Mouse (Mus musculus) CH12.LX (cell line): ENCODE measurements at regions not wholly inside any gene's neighbourhood (a gene's known extent, or its start where the extent isn't known, plus 50 kb on each side); places are given as distances from the start of the nearest gene placed in this dataset.

Source experiments
- DNase-seq: peaks from one replicate; pipeline ENCODE4 v3.0.0-alpha.2; 2013; ENCODE audit errors: extremely low read depth
- H3K27ac ChIP-seq: 2 replicates; pipeline ENCODE4 v1.5.1; 2012; ENCODE audit warnings: low read depth, mild to moderate bottlenecking, control low read depth, moderate library complexity; ENCODE audit not compliant: insufficient read depth
- H3K27me3 ChIP-seq: replicated peaks from 2 replicates; pipeline ENCODE3; 2012; ENCODE audit warnings: inconsistent platforms
- H3K36me3 ChIP-seq, 2 experiments: replicated peaks in 1 of 2; 2 replicates each; pipeline versions ENCODE3 to v1.6.1; 2012; ENCODE audit warnings: inconsistent platforms in 1 of 2, low read length in 1 of 2, mild to moderate bottlenecking in 1 of 2, mixed read lengths in 1 of 2, moderate library complexity in 1 of 2; ENCODE audit not compliant: control insufficient read depth in 1 of 2, insufficient read depth in 1 of 2
- H3K4me1 ChIP-seq, 2 experiments: 2 replicates each; pipeline ENCODE4 v1.6.1; 2012; ENCODE audit warnings: inconsistent platforms in 1 of 2, moderate library complexity in 1 of 2; ENCODE audit not compliant: insufficient read depth in 2 of 2, control insufficient read depth in 1 of 2
- H3K4me2 ChIP-seq: 2 replicates; pipeline ENCODE4 v1.6.1; 2012; ENCODE audit warnings: low read depth, mild to moderate bottlenecking, control low read depth; ENCODE audit not compliant: poor library complexity, insufficient read depth, severe bottlenecking
- H3K4me3 ChIP-seq, 3 experiments: fragments of 150-350 bp in 1 of 3; sonication (generic) in 1 of 3; replicated peaks in 1 of 3; 2 replicates each; pipeline versions ENCODE3 to v1.5.1; 2011 to 2012; ENCODE audit warnings: low read depth in 2 of 3, low read length in 2 of 3, mild to moderate bottlenecking in 2 of 3, moderate library complexity in 2 of 3, control low read depth in 1 of 3, improper control_type of control experiment in 1 of 3, inconsistent platforms in 1 of 3, mixed read lengths in 1 of 3; ENCODE audit not compliant: poor library complexity in 1 of 3
- H3K79me2 ChIP-seq: replicated peaks from 2 replicates; pipeline ENCODE4 v1.6.1; 2012; ENCODE audit warnings: mild to moderate bottlenecking, moderate library complexity; ENCODE audit not compliant: control insufficient read depth, poor library complexity, insufficient read depth, severe bottlenecking; ENCODE audit errors: extremely low read depth
- H3K9ac ChIP-seq: 2 replicates; pipeline ENCODE4 v1.6.1; 2012; ENCODE audit warnings: low read depth, mild to moderate bottlenecking, control low read depth, moderate library complexity; ENCODE audit not compliant: insufficient read depth
- H3K9me3 ChIP-seq: replicated peaks from 2 replicates; pipeline ENCODE3; 2012; ENCODE audit warnings: low read length, inconsistent platforms, mixed read lengths
- CHD2 ChIP-seq: IDR thresholded peaks from 2 replicates; pipeline ENCODE4 v1.6.1; 2011; ENCODE audit warnings: low read length, improper control_type of control experiment
- CTCF ChIP-seq, 2 experiments: IDR thresholded peaks in 1 of 2; conservative IDR thresholded peaks in 1 of 2; 2 replicates each; pipeline ENCODE4 v1.5.1; 2011 to 2012; ENCODE audit warnings: low read depth in 2 of 2, low read length in 2 of 2, improper control_type of control experiment in 1 of 2, inconsistent platforms in 1 of 2, mild to moderate bottlenecking in 1 of 2, moderate library complexity in 1 of 2
- GABPA ChIP-seq: IDR thresholded peaks from 2 replicates; pipeline ENCODE4 v1.6.1; 2012; ENCODE audit warnings: low read depth, low read length, improper control_type of control experiment, inconsistent platforms; ENCODE audit not compliant: insufficient replicate concordance
- HCFC1 ChIP-seq: IDR thresholded peaks from 2 replicates; pipeline ENCODE4 v1.6.1; 2012; ENCODE audit warnings: low read depth, mild to moderate bottlenecking, inconsistent platforms, low read length, improper control_type of control experiment
- MEF2A ChIP-seq: IDR thresholded peaks from 2 replicates; pipeline ENCODE4 v1.6.1; 2014; ENCODE audit warnings: low read depth, mild to moderate bottlenecking, inconsistent platforms, low read length, improper control_type of control experiment, borderline replicate concordance
- NELFE ChIP-seq: IDR thresholded peaks from 2 replicates; pipeline ENCODE4 v1.6.1; 2011; ENCODE audit warnings: low read depth, low read length, improper control_type of control experiment
- PAX5 ChIP-seq: IDR thresholded peaks from 2 replicates; pipeline ENCODE4 v1.6.1; 2012; ENCODE audit warnings: low read length, inconsistent platforms, mixed read lengths
- POLR2AphosphoS2 ChIP-seq: IDR thresholded peaks from 2 replicates; pipeline ENCODE4 v1.6.1; 2011; ENCODE audit warnings: low read depth, low read length, improper control_type of control experiment
- RAD21 ChIP-seq: IDR thresholded peaks from 2 replicates; pipeline ENCODE4 v1.6.1; 2011; ENCODE audit warnings: low read depth, mild to moderate bottlenecking, low read length, improper control_type of control experiment, moderate library complexity
- TCF12 ChIP-seq: IDR thresholded peaks from 2 replicates; pipeline ENCODE4 v1.6.1; 2014; ENCODE audit warnings: low read depth, mild to moderate bottlenecking, inconsistent platforms, low read length, improper control_type of control experiment
- USF1 ChIP-seq: IDR thresholded peaks from 2 replicates; pipeline ENCODE4 v1.6.1; 2014; ENCODE audit warnings: low read depth, mild to moderate bottlenecking, inconsistent platforms, low read length, improper control_type of control experiment
- ZMIZ1 ChIP-seq: IDR thresholded peaks from 2 replicates; pipeline ENCODE4 v1.6.1; 2012; ENCODE audit warnings: low read depth, mild to moderate bottlenecking, inconsistent platforms, low read length, improper control_type of control experiment
- dilution Hi-C: fragments of 300-500 bp; cut with MboI; formaldehyde crosslinking; loops from 2 replicates; pipeline ENCODE4 v1.14.3; 2020; ENCODE audit warnings: low sequenced_read_pairs; ENCODE audit not compliant: extremely low pct_unique_long_range_greater_than_20kb, extremely low pct_ligation_motif_present
- in situ Hi-C: fragments of 300-500 bp; cut with MboI; formaldehyde crosslinking; loops from 3 replicates; pipeline ENCODE4 v1.14.3; 2019; ENCODE audit warnings: low sequenced_read_pairs, low pct_ligation_motif_present, low pct_unique_long_range_greater_than_20kb, mixed read lengths

GRCm38 (mm10) chr12:13100505-13101354 is 148.3 kb downstream of the Ddx1 start:
- no peaks in the 10 kb centered on the region for H3K79me2 ChIP-seq
- H3K9ac ChIP-seq: no peak overlapping the region
- H3K4me1 ChIP-seq: peaks cover 0 to 11% of the 10 kb centered on the region in 2 experiments; a peak in 2 of 4 replicates
- TF ChIP-seq CTCF (conservative IDR thresholded peaks at IDR 0.05 in 1 of 2, IDR thresholded peaks at IDR 0.05 in 1 of 2; ENCODE audit: low read depth in 2 of 2, low read length in 2 of 2) (no peak), GABPA (no peak), NELFE (no peak), RAD21 (no peak), ZMIZ1 (no peak), PAX5 (no peak), CHD2 (no peak), USF1 (no peak), TCF12 (no peak)
- dilution Hi-C loops: no loop called here
- no peaks in the 10 kb centered on the region for H3K27me3 ChIP-seq
- no peak overlapping the region for H3K4me2 ChIP-seq
- no peak overlapping the region for H3K4me3 ChIP-seq
- DNase-seq: no peak
- in situ Hi-C loops: no loop called here
- H3K36me3 ChIP-seq: no peaks in the 10 kb centered on the region
- no peaks in the 10 kb centered on the region for H3K9me3 ChIP-seq
- H3K27ac ChIP-seq: no peak overlapping the region

GRCm38 (mm10) chr12:13094111-13094851 is 152.6 kb upstream of the Mycn start:
- no peaks in the 10 kb centered on the region for H3K9me3 ChIP-seq
- H3K79me2 ChIP-seq: no peaks in the 10 kb centered on the region
- no peak overlapping the region for H3K9ac ChIP-seq
- H3K4me3 ChIP-seq: no peak overlapping the region
- no peaks in the 10 kb centered on the region for H3K36me3 ChIP-seq
- TF ChIP-seq POLR2AphosphoS2: no peak
- TF ChIP-seq TCF12: no peak
- TF ChIP-seq HCFC1: no peak
- no peak for TF ChIP-seq MEF2A
- dilution Hi-C loops (no loop called here), in situ Hi-C loops (no loop called here)
- no peak overlapping the region for H3K4me2 ChIP-seq
- no peak overlapping the region for H3K27ac ChIP-seq
- DNase-seq: no peak
- H3K27me3 ChIP-seq: no peaks in the 10 kb centered on the region
- H3K4me1 ChIP-seq: no peaks in the 10 kb centered on the region
